23 mouse cellular contexts compared by ENCODE assay signal in genomic region chr1:106690887-106691286, GRCm38 (mm10). TPM values are rescaled to one million over a fixed set of nuclear protein-coding genes. Genes with fewer than 3 reads are reported as not detected.
DNase-seq lines count a peak whose midpoint lies in the region; ATAC-seq lines count a peak whose summit lies in the region.
"Had no signal": no experiment of that assay in that cellular context is flagged by ENCODE, and none has a peak within 500 bp of the region (broad histone marks: within the 10 kb centered on the region; RNA-seq: fewer than 3 reads in every experiment).

No protein-coding gene starts in this region.

- no peaks in the 10 kb centered on the region for H3K36me3 ChIP-seq in forebrain, embryonic 13.5 days (ENCODE audit: poor library complexity, severe bottlenecking)
- no peaks in the 10 kb centered on the region for H3K36me3 ChIP-seq in forebrain, embryonic 12.5 days (replicated peaks)
- no peaks in the 10 kb centered on the region for H3K36me3 ChIP-seq in liver, embryonic 11.5 days (ENCODE audit: control insufficient read depth, insufficient read depth, low read length)
- H3K36me3 ChIP-seq: embryonic facial prominence, embryonic 10.5 days; heart, embryonic 13.5 days; hindbrain, embryonic 13.5 days; limb, embryonic 10.5 days; stomach, embryonic 15.5 days had no signal

- H3K27ac ChIP-seq in forebrain, embryonic 13.5 days: no peak overlapping the region
- no peak overlapping the region for H3K27ac ChIP-seq in forebrain, embryonic 12.5 days
- no peak overlapping the region for H3K27ac ChIP-seq in liver, embryonic 11.5 days (ENCODE audit: low read depth, low read length)
- H3K27ac ChIP-seq: embryonic facial prominence, embryonic 10.5 days; heart, adult 2 months; heart, embryonic 13.5 days; hindbrain, embryonic 13.5 days; limb, embryonic 10.5 days; stomach, embryonic 15.5 days had no signal

- DNase-seq in right cerebral cortex, postnatal 10 days (ENCODE audit: low spot score in 2 of 2): peak; percentile 54 to 55
- DNase-seq in right cerebral cortex, adult 18-20 months: no peak
- peak; percentile 32 to 54 for DNase-seq in cerebellum, postnatal 25 days
- no peak for DNase-seq in liver, embryonic 11.5 days (ENCODE audit: low spot score)
- no peak for DNase-seq in retina, embryonic 14.5 days (ENCODE audit: low spot score)
- DNase-seq: adrenal gland, postnatal 14 days; gastrocnemius, postnatal 25 days; heart, adult 2 months; kidney, adult 18-20 months; kidney, postnatal 4 days; layer of hippocampus, adult 9-11 months; liver; lung, postnatal 4 days; midbrain, embryonic 14.5 days; thymus, postnatal 25 days had no signal

- H3K4me1 ChIP-seq in forebrain, embryonic 13.5 days: 0 out of 2 replicates have a peak, but pooled peaks cover under 1% of the 10 kb centered on the region
- H3K4me1 ChIP-seq in forebrain, embryonic 12.5 days: no peaks in the 10 kb centered on the region
- peaks cover 3% of the 10 kb centered on the region; the same call in 1 of the 2 replicates for H3K4me1 ChIP-seq in liver, embryonic 11.5 days (replicated peaks; ENCODE audit: control insufficient read depth, insufficient read depth, low read length)
- H3K4me1 ChIP-seq: embryonic facial prominence, embryonic 10.5 days; hindbrain, embryonic 13.5 days; limb, embryonic 10.5 days; stomach, embryonic 15.5 days had no signal

- H3K9me3 ChIP-seq in forebrain, embryonic 13.5 days (replicated peaks): no peaks in the 10 kb centered on the region
- no peaks in the 10 kb centered on the region for H3K9me3 ChIP-seq in forebrain, embryonic 12.5 days
- no peaks in the 10 kb centered on the region for H3K9me3 ChIP-seq in liver, embryonic 11.5 days (ENCODE audit: control insufficient read depth, low read length)
- H3K9me3 ChIP-seq: embryonic facial prominence, embryonic 10.5 days; heart, embryonic 13.5 days; hindbrain, embryonic 13.5 days; limb, embryonic 10.5 days; stomach, embryonic 15.5 days had no signal

- no peak overlapping the region for H3K4me2 ChIP-seq in forebrain, embryonic 13.5 days
- H3K4me2 ChIP-seq in forebrain, embryonic 12.5 days: no peak overlapping the region
- H3K4me2 ChIP-seq in liver, embryonic 11.5 days: no peak overlapping the region
- H3K4me2 ChIP-seq: heart, embryonic 13.5 days; hindbrain, embryonic 13.5 days; stomach, embryonic 15.5 days had no signal

- no peaks in the 10 kb centered on the region for H3K27me3 ChIP-seq in forebrain, embryonic 13.5 days
- no peaks in the 10 kb centered on the region for H3K27me3 ChIP-seq in forebrain, embryonic 12.5 days
- no peaks in the 10 kb centered on the region for H3K27me3 ChIP-seq in liver, embryonic 11.5 days (replicated peaks; ENCODE audit: control insufficient read depth, insufficient read depth, low read length)
- H3K27me3 ChIP-seq: heart, embryonic 13.5 days; hindbrain, embryonic 13.5 days; stomach, embryonic 15.5 days had no signal

- ATAC-seq in forebrain, embryonic 13.5 days: peak; percentile 84
- no peak for ATAC-seq in forebrain, embryonic 12.5 days (ENCODE audit: low FRiP score)
- ATAC-seq in liver, embryonic 11.5 days (replicated peaks; ENCODE audit: low FRiP score): no peak
- ATAC-seq: inflammation-experienced regulatory T-cells, adult 6 months had no signal

- WGBS in forebrain, embryonic 13.5 days: 63% methylated on average over 6 of the region's 6 CpGs
- 73% methylated on average over 6 of the region's 6 CpGs for WGBS in forebrain, embryonic 12.5 days
- 79% methylated on average over 6 of the region's 6 CpGs for WGBS in liver, embryonic 11.5 days

- no peak overlapping the region for H3K9ac ChIP-seq in forebrain, embryonic 13.5 days
- no peak overlapping the region for H3K9ac ChIP-seq in forebrain, embryonic 12.5 days
- no peak overlapping the region for H3K9ac ChIP-seq in liver, embryonic 11.5 days (ENCODE audit: low read depth, low read length)
- H3K9ac ChIP-seq: heart, embryonic 13.5 days; hindbrain, embryonic 13.5 days; stomach, embryonic 15.5 days had no signal

- no peak overlapping the region for H3K4me3 ChIP-seq in forebrain, embryonic 13.5 days
- H3K4me3 ChIP-seq in forebrain, embryonic 12.5 days (replicated peaks): no peak overlapping the region
- no peak overlapping the region for H3K4me3 ChIP-seq in liver, embryonic 11.5 days (ENCODE audit: low read depth, low read length)
- H3K4me3 ChIP-seq: embryonic facial prominence, embryonic 10.5 days; heart, adult 2 months; heart, embryonic 13.5 days; hindbrain, embryonic 13.5 days; limb, embryonic 10.5 days; stomach, embryonic 15.5 days had no signal

RNA-seq across cellular contexts. Expression of gene Bcl2, which starts 23.2 kb away (rescaled TPM):
- 10.0 and 10.5 TPM in 2 replicates for polyA plus RNA-seq in forebrain, embryonic 13.5 days (2015; fragmentation: Nextera tagmentation; extraction: Ambion mirVana)
- 9.7 and 11.0 TPM in 2 replicates for polyA plus RNA-seq in forebrain, embryonic 12.5 days (2016; fragmentation: Nextera tagmentation; extraction: Ambion mirVana)
- 2.8 and 3.3 TPM in 2 replicates for polyA plus RNA-seq in liver, embryonic 11.5 days (2014; fragmentation: Nextera tagmentation; extraction: Ambion mirVana)

Comparison
In these comparisons a context has a peak if more than half of its experiments do, and no peak if none do; other contexts are left out.
1. DNase-seq: peak in right cerebral cortex, postnatal 10 days (2 of 2) and cerebellum, postnatal 25 days (2 of 2); none in right cerebral cortex, adult 18-20 months (single experiment), liver, embryonic 11.5 days (single experiment) and retina, embryonic 14.5 days (single experiment).